Mouse (Mus musculus): ENCODE measurements around the gene 4930480E11Rik. TPM values are rescaled to one million over a fixed set of nuclear protein-coding genes. Genes with fewer than 3 reads are reported as not detected.
"Not testable (repeated sequence)": the region's sequence is repeated elsewhere in the genome, so short reads cannot be mapped to it uniquely, and the experiment has no call there.

Gene 4930480E11Rik
- polyA plus RNA-seq (2015; fragmentation: Nextera tagmentation; extraction: Ambion mirVana): not detected in 2 replicates

DNA sequence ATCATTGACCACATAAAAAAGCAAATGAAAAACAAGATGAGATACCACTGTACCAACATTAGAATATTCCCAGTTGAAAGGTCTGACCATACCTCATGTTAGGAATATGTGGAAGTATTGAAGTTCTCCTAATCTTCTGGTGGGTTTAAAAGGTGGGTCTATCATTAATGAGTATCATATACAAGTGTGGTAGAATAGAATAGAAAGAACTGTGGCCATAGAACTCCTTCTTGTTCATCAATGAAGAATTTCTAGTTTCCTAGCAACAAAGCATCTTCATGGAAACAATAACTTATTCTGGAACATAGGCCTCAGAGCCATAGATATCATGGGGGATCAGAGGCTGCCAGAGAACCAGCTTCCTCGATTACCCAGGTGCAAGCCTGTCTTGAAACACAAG lies at the start of gene 4930480E11Rik:
Gene 4930480E11Rik (plus strand): TSS at position 301 of the 400 bp plus-strand sequence.
- H3K4me3 ChIP-seq (ENCODE audit: low read depth, low read length): no peak within 1 kb of the TSS
- no peak for ATAC-seq
- H3K27ac ChIP-seq (ENCODE audit: low read length): no peak within 1 kb of the TSS
- no peaks in the 10 kb centered on the region for H3K36me3 ChIP-seq (ENCODE audit: control insufficient read depth, insufficient read depth, low read length)
- no peak within 1 kb of the TSS for H3K9ac ChIP-seq (ENCODE audit: low read depth, low read length)
- 50% methylated on average over 1 of the region's 1 CpGs for WGBS
- no peaks in the 10 kb centered on the region for H3K27me3 ChIP-seq (ENCODE audit: control insufficient read depth, insufficient read depth, low read depth, low read length)
- H3K4me2 ChIP-seq (ENCODE audit: low read length): no peak within 1 kb of the TSS
- H3K4me1 ChIP-seq (ENCODE audit: control insufficient read depth, insufficient read depth, low read length): no peaks in the 10 kb centered on the region
- no peaks in the 10 kb centered on the region for H3K9me3 ChIP-seq (replicated peaks; ENCODE audit: control insufficient read depth, low read length, poor library complexity, severe bottlenecking)

DNA sequence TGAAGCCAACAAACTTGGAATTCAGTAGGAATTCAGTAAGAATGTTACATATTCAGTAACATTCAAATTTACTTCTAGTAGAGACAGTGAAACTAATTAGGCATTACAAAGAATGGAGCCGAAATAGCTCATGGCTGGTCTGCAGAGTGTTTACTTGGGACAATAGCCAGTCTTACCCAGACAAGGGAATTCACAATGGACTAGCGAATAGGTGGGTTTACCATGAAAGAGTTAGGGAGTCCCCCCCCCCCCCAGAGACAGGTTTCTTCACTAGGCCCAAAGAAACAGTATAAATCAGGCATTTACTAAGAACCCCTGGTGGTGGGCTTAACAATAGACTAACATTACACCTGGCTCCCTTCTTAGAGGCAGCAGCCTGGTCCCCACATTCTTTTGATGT lies 33.9 kb downstream of the 4930480E11Rik start:
- not testable (repeated sequence) for H3K27ac ChIP-seq (ENCODE audit: low read length); H3K36me3 ChIP-seq (ENCODE audit: control insufficient read depth, insufficient read depth, low read length); H3K4me1 ChIP-seq (ENCODE audit: control insufficient read depth, insufficient read depth, low read length); H3K27me3 ChIP-seq (ENCODE audit: control insufficient read depth, insufficient read depth, low read depth, low read length); H3K9me3 ChIP-seq (replicated peaks; ENCODE audit: control insufficient read depth, low read length, poor library complexity, severe bottlenecking); H3K4me3 ChIP-seq (ENCODE audit: low read depth, low read length); H3K4me2 ChIP-seq (ENCODE audit: low read length); ATAC-seq; H3K9ac ChIP-seq (ENCODE audit: low read depth, low read length)
- 87% methylated on average over 2 of the region's 2 CpGs for WGBS

Other genes starting within 250 kb of the 4930480E11Rik start
- gene Gm5938, start 244.2 kb upstream of the 4930480E11Rik start, polyA plus RNA-seq (2015; fragmentation: Nextera tagmentation; extraction: Ambion mirVana): not detected in 2 replicates
- not detected in 2 replicates for gene Obp1b, start 182.9 kb upstream of the 4930480E11Rik start, polyA plus RNA-seq (2015; fragmentation: Nextera tagmentation; extraction: Ambion mirVana)
- not detected in 2 replicates for gene Gm14743, start 123.7 kb upstream of the 4930480E11Rik start, polyA plus RNA-seq (2015; fragmentation: Nextera tagmentation; extraction: Ambion mirVana)
- 6.2 and 7.0 TPM in 2 replicates for gene Prrg1, start 214.3 kb downstream of the 4930480E11Rik start, polyA plus RNA-seq (2015; fragmentation: Nextera tagmentation; extraction: Ambion mirVana)

Measured in midbrain, embryonic 16.5 days (tissue).